Mouse (Mus musculus): ENCODE data around the gene Rhbdd2. TPM values are rescaled to one million over a fixed set of nuclear protein-coding genes. Genes with fewer than 3 reads are reported as not detected.

The Rhbdd2 gene
- polyA plus RNA-seq, 1 experiment from 2014 or later = 56.3 TPM

DNA sequence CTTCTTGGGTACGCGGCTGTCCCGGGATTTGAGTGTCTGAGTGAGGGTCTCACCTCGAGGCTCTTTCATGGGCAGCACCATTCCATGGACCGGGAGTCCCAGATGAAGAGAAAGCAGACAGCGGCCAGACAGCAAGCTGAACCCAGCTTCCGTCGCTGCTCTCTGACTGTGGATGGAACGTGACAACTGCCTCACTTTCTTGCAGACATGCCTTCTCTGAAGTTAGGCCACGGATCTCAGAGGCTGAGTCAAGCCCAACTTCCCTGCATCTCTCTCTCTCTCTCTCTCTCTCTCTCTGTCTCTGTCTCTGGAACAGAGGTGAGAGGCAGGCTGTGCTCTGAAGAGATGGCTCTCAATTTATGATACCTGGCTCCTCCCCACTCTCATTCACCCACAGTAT is 3.5 kb upstream of the Rhbdd2 start:
- Histone ChIP-seq H3K9me3 (replicated peaks) (no peaks in the 10 kb centered on the region), H3K4me2 (no peak overlapping the region), H3K4me3 (no peak overlapping the region), H3K27me3 (no peaks in the 10 kb centered on the region), H3K4me1 (peaks cover 9% of the 10 kb centered on the region), H3K27ac (no peak overlapping the region), H3K9ac (no peak overlapping the region), H3K36me3 (ENCODE audit: poor library complexity, severe bottlenecking) (no peaks in the 10 kb centered on the region)
- WGBS = 47% methylated on average over 10 of the region's 10 CpGs
- ATAC-seq = no peak

DNA sequence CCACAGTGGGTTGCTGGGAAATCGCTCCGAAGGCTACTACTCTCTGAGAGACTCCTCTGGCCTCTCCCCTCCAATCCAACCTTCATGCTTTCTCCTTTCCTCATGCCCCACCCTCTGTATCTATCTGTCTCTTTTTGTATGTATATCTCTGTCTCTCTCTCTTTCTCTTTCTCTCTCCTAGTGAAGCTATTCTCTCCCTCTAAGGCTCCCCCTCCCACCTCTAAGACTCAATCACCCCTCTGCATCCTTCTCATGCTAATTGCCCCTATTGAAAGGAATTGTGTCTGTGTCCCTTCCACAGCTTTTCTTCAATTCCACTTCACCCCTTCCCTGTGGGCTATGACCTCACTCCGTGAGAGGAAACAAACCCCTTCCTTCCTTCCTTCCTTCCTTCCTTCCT is 3.0 kb upstream of the Rhbdd2 start:
- no peaks in the 10 kb centered on the region for H3K9me3 ChIP-seq (replicated peaks)
- no peak overlapping the region for H3K9ac ChIP-seq
- H3K36me3 ChIP-seq (ENCODE audit: poor library complexity, severe bottlenecking) = no peaks in the 10 kb centered on the region
- H3K4me2 ChIP-seq = no peak overlapping the region
- 81% methylated on average over 3 of the region's 3 CpGs for WGBS
- no peaks in the 10 kb centered on the region for H3K27me3 ChIP-seq
- no peak overlapping the region for H3K4me3 ChIP-seq
- H3K27ac ChIP-seq = no peak overlapping the region
- ATAC-seq = no peak
- H3K4me1 ChIP-seq = peaks cover 13% of the 10 kb centered on the region

DNA sequence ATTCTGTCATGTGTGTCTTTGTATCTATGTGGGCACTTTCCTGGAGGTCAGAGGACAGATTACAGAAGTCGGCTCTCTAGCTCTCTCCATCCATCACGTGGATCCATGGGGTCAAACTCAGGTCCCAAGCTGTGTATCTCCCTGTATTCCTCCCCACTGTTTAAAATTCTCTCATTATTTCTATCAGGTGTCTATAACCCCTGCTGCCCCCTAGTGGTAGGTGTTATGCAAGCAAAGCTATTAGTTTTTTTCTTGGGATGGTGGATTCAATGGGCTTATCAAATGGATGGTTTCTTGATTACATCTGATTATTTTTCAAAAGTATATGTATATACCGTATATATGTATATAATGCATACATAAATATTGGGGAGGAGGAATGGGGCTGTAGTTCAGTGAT is 1.8 kb upstream of the Rhbdd2 start:
- peaks cover 13% of the 10 kb centered on the region for H3K4me1 ChIP-seq
- no peaks in the 10 kb centered on the region for H3K27me3 ChIP-seq
- ATAC-seq = no peak
- H3K9ac ChIP-seq = no peak overlapping the region
- 42% methylated on average over 3 of the region's 3 CpGs for WGBS
- no peak overlapping the region for H3K4me2 ChIP-seq
- peaks cover 7% of the 10 kb centered on the region for H3K36me3 ChIP-seq (ENCODE audit: poor library complexity, severe bottlenecking)
- no peaks in the 10 kb centered on the region for H3K9me3 ChIP-seq (replicated peaks)
- H3K4me3 ChIP-seq = no peak overlapping the region
- no peak overlapping the region for H3K27ac ChIP-seq

DNA sequence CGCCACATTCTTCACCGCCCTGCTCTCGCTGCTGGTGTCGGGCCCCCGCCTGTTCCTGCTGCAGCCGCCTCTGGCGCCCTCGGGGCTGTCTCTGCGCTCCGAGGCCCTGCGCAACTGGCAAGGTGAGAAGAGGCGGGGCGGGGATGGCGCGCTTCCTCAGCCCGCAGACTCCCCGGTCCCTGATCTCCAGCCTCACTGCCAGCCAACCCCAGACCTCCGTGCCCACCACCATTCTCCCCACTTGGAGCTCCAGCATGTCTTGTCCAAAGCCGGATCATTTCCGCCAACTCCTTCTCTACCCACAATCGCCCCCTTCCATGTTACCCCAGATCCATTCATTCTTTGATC is 353 bp downstream of the Rhbdd2 start:
- ATAC-seq = peak; percentile 81
- Histone ChIP-seq H3K4me2 (peak overlapping the region; percentile 75), H3K36me3 (ENCODE audit: poor library complexity, severe bottlenecking) (peaks cover 29% of the 10 kb centered on the region), H3K4me3 (peak overlapping the region; percentile 80), H3K9me3 (replicated peaks) (no peaks in the 10 kb centered on the region), H3K4me1 (peaks cover 13% of the 10 kb centered on the region), H3K27ac (peak overlapping the region; percentile 85), H3K27me3 (no peaks in the 10 kb centered on the region), H3K9ac (peak overlapping the region; percentile 90)
- under 1% methylated on average over 10 of the region's 21 CpGs for WGBS

DNA sequence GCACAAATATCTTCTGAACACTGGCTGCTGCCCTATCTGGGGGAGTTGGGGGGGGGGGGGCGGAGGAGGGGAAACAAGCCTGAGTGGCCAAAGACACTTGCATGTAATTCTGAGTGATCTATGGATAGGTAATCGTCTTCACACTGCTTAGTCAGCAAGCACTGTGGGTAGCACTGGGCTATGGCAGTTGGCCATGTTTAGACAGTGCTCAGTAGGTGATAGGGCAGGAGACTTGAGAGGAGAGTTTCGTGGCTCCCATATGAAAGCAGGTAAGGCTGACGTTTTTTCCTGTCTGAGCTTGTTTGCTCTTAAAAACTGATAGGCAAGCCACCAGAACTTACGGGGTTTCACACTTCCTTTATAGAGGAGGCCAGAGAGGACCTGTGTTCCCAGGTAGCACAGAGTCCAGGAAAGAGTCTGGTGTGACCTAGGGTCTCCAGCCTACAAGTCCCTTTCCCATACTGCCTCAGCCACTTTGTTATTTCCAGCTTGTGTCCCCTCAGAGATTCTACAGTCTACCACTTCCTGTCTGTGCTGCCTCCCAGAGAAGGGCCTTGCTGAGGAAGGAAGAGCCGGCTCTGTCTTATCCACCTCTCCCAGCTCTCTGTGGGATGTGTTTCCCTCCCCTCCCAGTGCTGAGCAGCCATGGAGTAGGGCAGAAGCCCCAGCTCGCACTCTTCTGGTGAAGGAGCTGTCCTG is 7.5 kb downstream of the Rhbdd2 start:
- 83% methylated on average over 7 of the region's 7 CpGs for WGBS
- Histone ChIP-seq H3K9me3 (replicated peaks) (no peaks in the 10 kb centered on the region), H3K4me1 (peaks cover 5% of the 10 kb centered on the region; the same call in 1 of the 2 replicates), H3K4me2 (no peak overlapping the region), H3K36me3 (ENCODE audit: poor library complexity, severe bottlenecking) (peaks cover 81% of the 10 kb centered on the region), H3K9ac (no peak overlapping the region), H3K27me3 (no peaks in the 10 kb centered on the region), H3K27ac (0 out of 2 replicates have a peak overlapping the region, but pooled peaks have one; percentile 19), H3K4me3 (no peak overlapping the region)
- ATAC-seq = no peak

DNA sequence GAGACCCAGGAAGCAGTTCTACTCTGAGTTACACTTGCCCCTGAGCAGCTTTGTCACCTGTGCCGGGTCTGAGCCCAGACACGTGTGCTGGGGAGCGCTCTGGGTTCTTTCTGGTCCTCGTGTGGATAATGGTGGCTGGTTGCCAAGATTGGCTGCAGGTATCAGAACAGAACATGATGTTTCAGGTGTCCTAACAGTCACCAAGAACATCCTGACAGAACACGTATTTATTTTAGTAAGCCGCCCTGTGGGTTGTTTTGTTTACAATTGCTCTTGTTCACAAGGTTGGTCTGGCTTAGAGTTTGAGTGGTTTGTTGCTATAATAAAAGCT is 8.0 kb downstream of the Rhbdd2 start:
- H3K27me3 ChIP-seq = no peaks in the 10 kb centered on the region
- H3K36me3 ChIP-seq (ENCODE audit: poor library complexity, severe bottlenecking) = peaks cover 76% of the 10 kb centered on the region
- 0 out of 2 replicates have a peak overlapping the region, but pooled peaks have one; percentile 19 for H3K27ac ChIP-seq
- no peaks in the 10 kb centered on the region for H3K9me3 ChIP-seq (replicated peaks)
- H3K9ac ChIP-seq = no peak overlapping the region
- WGBS = 89% methylated on average over 6 of the region's 6 CpGs
- ATAC-seq = no peak
- H3K4me3 ChIP-seq = no peak overlapping the region
- peaks cover 5% of the 10 kb centered on the region; the same call in 1 of the 2 replicates for H3K4me1 ChIP-seq
- no peak overlapping the region for H3K4me2 ChIP-seq

DNA sequence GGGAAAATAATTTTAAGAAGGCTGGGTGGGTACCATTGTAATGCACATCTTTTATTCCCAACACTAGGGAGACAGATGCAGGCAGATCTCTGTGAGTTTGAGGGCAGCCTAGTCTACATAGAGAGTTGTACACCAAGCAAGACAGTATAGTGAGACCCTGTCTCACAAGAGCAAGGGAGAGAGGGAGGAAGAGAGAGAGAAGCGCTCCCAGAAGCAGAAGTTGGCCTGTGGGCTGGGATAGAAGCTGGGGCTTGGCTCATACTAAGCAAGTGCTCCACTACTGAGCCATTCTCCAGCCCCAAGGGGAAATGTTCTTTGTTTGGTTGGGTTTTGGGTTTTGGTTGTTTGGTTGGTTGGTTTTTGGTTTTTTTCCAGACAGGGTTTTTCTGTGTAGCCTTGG is 8.6 kb downstream of the Rhbdd2 start:
- Histone ChIP-seq H3K4me1 (peaks cover 5% of the 10 kb centered on the region; the same call in 1 of the 2 replicates), H3K27ac (no peak overlapping the region), H3K4me2 (no peak overlapping the region), H3K9me3 (replicated peaks) (no peaks in the 10 kb centered on the region), H3K9ac (no peak overlapping the region), H3K27me3 (no peaks in the 10 kb centered on the region), H3K4me3 (no peak overlapping the region), H3K36me3 (ENCODE audit: poor library complexity, severe bottlenecking) (peaks cover 70% of the 10 kb centered on the region)
- no peak for ATAC-seq
- 89% methylated on average over 1 of the region's 1 CpGs for WGBS

DNA sequence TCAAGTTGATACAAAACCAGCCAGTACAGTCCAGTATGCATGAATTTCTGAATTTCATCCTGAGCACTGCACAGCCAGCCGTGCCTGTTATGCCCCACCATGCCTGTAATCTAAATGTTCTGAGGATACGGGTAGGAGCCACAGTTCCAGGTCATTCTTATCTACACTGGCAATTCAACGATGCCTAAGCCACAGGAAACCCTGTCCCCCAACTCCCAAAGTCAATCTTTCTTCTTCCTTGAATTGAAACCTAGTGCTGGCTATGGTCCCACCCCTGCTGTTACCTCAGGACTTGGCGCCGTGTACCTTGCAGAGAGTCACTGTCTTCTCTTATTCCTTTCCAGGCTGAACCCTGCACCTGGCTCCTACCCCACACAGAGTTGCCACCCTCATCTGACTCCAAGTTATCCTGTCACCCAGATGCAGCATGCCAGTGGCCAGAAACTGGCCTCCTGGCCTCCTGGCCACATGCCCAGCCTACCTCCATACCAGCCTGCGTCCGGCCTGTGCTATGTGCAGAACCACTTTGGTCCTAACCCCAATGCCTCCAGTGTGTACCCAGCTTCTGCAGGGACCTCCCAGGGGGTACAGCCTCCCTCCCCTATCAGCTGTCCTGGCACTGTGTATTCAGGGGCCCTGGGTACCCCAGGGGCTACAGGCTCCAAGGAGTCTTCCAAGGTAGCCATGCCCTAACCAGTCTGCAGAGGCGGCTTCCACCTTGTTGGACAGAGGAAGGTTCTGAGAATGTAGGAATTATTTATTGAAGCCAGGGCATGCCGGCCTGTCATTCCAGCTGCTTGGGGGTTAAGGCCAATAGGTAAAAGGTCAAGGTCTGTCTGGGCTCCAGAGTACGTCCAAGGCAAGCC is 10.5 kb downstream of the Rhbdd2 start:
- no peaks in the 10 kb centered on the region for H3K9me3 ChIP-seq (replicated peaks)
- H3K4me2 ChIP-seq = no peak overlapping the region
- peaks cover 51% of the 10 kb centered on the region for H3K36me3 ChIP-seq (ENCODE audit: poor library complexity, severe bottlenecking)
- H3K4me1 ChIP-seq = peaks cover 5% of the 10 kb centered on the region; the same call in 1 of the 2 replicates
- 82% methylated on average over 10 of the region's 10 CpGs for WGBS
- H3K27ac ChIP-seq = no peak overlapping the region
- no peak overlapping the region for H3K4me3 ChIP-seq
- H3K27me3 ChIP-seq = no peaks in the 10 kb centered on the region
- ATAC-seq = no peak
- no peak overlapping the region for H3K9ac ChIP-seq

DNA sequence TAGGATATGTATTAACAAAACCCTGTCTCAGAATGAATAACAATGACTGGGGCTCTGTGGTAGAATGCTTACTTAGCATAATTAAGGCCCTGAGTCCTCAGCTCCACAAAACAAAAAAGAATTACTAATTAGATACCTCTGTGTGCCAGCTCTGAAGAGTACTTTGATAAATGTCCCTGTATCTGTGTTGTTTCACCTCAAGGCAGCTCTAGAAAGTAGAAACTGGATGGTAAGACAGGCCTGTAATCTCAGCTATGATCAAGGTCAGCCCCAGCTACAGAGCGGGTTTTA is 11.1 kb downstream of the Rhbdd2 start:
- Histone ChIP-seq H3K9me3 (replicated peaks) (no peaks in the 10 kb centered on the region), H3K27ac (no peak overlapping the region), H3K4me2 (no peak overlapping the region), H3K9ac (no peak overlapping the region), H3K36me3 (ENCODE audit: poor library complexity, severe bottlenecking) (peaks cover 45% of the 10 kb centered on the region), H3K27me3 (no peaks in the 10 kb centered on the region), H3K4me3 (no peak overlapping the region), H3K4me1 (peaks cover 5% of the 10 kb centered on the region; the same call in 1 of the 2 replicates)
- no peak for ATAC-seq
- WGBS = 91% methylated on average over 1 of the region's 1 CpGs

DNA sequence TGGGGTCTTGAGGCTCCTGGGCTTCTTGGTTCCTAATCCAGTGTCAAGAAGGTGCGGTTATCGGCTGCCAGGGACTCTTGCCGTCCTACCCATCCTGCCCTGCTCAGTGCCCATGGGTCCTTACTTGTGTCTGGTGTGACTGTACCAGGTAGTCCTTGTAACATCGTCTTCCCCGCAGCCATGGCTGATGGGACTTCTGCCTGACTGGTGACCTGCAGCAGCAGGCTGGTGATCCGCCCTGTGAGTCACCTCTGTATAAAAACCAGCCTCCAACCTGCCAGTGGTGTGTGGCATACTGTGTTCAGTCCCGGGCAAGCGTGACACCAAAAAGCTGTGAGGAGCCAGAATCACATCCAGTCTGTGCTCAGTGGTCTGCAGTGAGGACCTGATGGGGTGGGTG is 11.5 kb downstream of the Rhbdd2 start:
- H3K9ac ChIP-seq = no peak overlapping the region
- no peaks in the 10 kb centered on the region for H3K27me3 ChIP-seq
- WGBS = 91% methylated on average over 8 of the region's 8 CpGs
- no peak overlapping the region for H3K4me2 ChIP-seq
- no peak overlapping the region for H3K4me3 ChIP-seq
- peaks cover 41% of the 10 kb centered on the region for H3K36me3 ChIP-seq (ENCODE audit: poor library complexity, severe bottlenecking)
- peaks cover 5% of the 10 kb centered on the region; the same call in 1 of the 2 replicates for H3K4me1 ChIP-seq
- no peaks in the 10 kb centered on the region for H3K9me3 ChIP-seq (replicated peaks)
- no peak for ATAC-seq
- no peak overlapping the region for H3K27ac ChIP-seq

DNA sequence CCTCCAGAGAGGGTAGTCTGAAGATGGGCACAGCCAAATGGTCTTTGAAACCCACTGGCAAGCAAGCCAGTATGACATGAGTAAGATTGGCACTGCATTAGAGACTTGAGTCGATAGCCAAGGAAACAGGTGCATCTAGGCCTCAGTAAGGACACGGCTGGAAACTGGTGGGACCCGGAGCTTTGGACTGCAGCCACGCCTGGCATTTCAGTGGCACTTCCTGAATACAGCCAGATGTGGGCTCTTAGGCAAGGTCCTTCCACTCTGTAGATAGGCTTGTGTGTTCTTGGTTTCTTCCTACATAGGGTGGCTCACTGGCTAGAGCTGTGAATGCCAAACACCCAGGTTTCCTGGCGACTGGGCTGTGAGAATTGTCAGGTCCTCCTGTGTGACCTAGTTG is 12.9 kb downstream of the Rhbdd2 start:
- no peak overlapping the region for H3K4me2 ChIP-seq
- 86% methylated on average over 5 of the region's 5 CpGs for WGBS
- H3K4me3 ChIP-seq = no peak overlapping the region
- ATAC-seq = no peak
- H3K27me3 ChIP-seq = no peaks in the 10 kb centered on the region
- H3K36me3 ChIP-seq (ENCODE audit: poor library complexity, severe bottlenecking) = peaks cover 27% of the 10 kb centered on the region
- no peaks in the 10 kb centered on the region for H3K9me3 ChIP-seq (replicated peaks)
- peaks cover 5% of the 10 kb centered on the region; the same call in 1 of the 2 replicates for H3K4me1 ChIP-seq
- no peak overlapping the region for H3K27ac ChIP-seq
- H3K9ac ChIP-seq = no peak overlapping the region

DNA sequence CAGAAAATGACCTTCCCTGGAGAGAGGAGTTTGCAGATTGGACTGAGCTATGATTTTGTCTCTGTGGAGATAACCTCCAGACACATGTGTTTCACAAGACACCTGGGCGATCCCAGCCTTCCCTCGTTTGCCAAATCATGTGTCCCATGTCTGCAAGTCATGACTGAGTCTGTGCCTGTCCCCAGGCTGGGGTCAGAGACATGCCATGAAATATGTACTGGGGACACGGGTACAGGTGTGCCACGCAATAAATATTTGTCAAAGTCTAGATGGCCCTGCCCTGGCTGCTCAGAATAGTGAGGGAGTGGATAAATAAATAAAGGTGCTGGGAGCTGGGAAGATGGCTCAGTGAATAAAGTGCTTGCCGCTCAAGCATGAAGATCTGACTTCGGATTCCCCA is 13.6 kb downstream of the Rhbdd2 start:
- Histone ChIP-seq H3K4me3 (no peak overlapping the region), H3K36me3 (ENCODE audit: poor library complexity, severe bottlenecking) (peaks cover 20% of the 10 kb centered on the region), H3K27ac (no peak overlapping the region), H3K9me3 (replicated peaks) (no peaks in the 10 kb centered on the region), H3K27me3 (no peaks in the 10 kb centered on the region), H3K4me2 (no peak overlapping the region), H3K9ac (no peak overlapping the region), H3K4me1 (peaks cover 5% of the 10 kb centered on the region; the same call in 1 of the 2 replicates)
- 85% methylated on average over 6 of the region's 6 CpGs for WGBS
- no peak for ATAC-seq

Measured in forebrain, embryonic 13.5 days (tissue).